Mouse (Mus musculus) CH12.LX (cell line): Measurements from ENCODE around the gene Fhdc1. TPM values are rescaled to one million over a fixed set of nuclear protein-coding genes. Genes with fewer than 3 reads are reported as not detected.

Experiments
- DNase-seq: peaks from one replicate; pipeline ENCODE4 v3.0.0-alpha.2; 2013; ENCODE audit errors: extremely low read depth
- H3K27ac ChIP-seq: 2 replicates; pipeline ENCODE4 v1.5.1; 2012; ENCODE audit warnings: low read depth, mild to moderate bottlenecking, control low read depth, moderate library complexity; ENCODE audit not compliant: insufficient read depth
- H3K27me3 ChIP-seq: replicated peaks from 2 replicates; pipeline ENCODE3; 2012; ENCODE audit warnings: inconsistent platforms
- H3K36me3 ChIP-seq, 2 experiments: replicated peaks in 1 of 2; 2 replicates each; pipeline versions ENCODE3 to v1.6.1; 2012; ENCODE audit warnings: inconsistent platforms in 1 of 2, low read length in 1 of 2, mild to moderate bottlenecking in 1 of 2, mixed read lengths in 1 of 2, moderate library complexity in 1 of 2; ENCODE audit not compliant: control insufficient read depth in 1 of 2, insufficient read depth in 1 of 2
- H3K4me1 ChIP-seq, 2 experiments: 2 replicates each; pipeline ENCODE4 v1.6.1; 2012; ENCODE audit warnings: inconsistent platforms in 1 of 2, moderate library complexity in 1 of 2; ENCODE audit not compliant: insufficient read depth in 2 of 2, control insufficient read depth in 1 of 2
- H3K4me2 ChIP-seq: 2 replicates; pipeline ENCODE4 v1.6.1; 2012; ENCODE audit warnings: low read depth, mild to moderate bottlenecking, control low read depth; ENCODE audit not compliant: poor library complexity, insufficient read depth, severe bottlenecking
- H3K4me3 ChIP-seq, 3 experiments: fragments of 150-350 bp in 1 of 3; sonication (generic) in 1 of 3; replicated peaks in 1 of 3; 2 replicates each; pipeline versions ENCODE3 to v1.5.1; 2011 to 2012; ENCODE audit warnings: low read depth in 2 of 3, low read length in 2 of 3, mild to moderate bottlenecking in 2 of 3, moderate library complexity in 2 of 3, control low read depth in 1 of 3, improper control_type of control experiment in 1 of 3, inconsistent platforms in 1 of 3, mixed read lengths in 1 of 3; ENCODE audit not compliant: poor library complexity in 1 of 3
- H3K79me2 ChIP-seq: replicated peaks from 2 replicates; pipeline ENCODE4 v1.6.1; 2012; ENCODE audit warnings: mild to moderate bottlenecking, moderate library complexity; ENCODE audit not compliant: control insufficient read depth, poor library complexity, insufficient read depth, severe bottlenecking; ENCODE audit errors: extremely low read depth
- H3K9ac ChIP-seq: 2 replicates; pipeline ENCODE4 v1.6.1; 2012; ENCODE audit warnings: low read depth, mild to moderate bottlenecking, control low read depth, moderate library complexity; ENCODE audit not compliant: insufficient read depth
- H3K9me3 ChIP-seq: replicated peaks from 2 replicates; pipeline ENCODE3; 2012; ENCODE audit warnings: low read length, inconsistent platforms, mixed read lengths
- BHLHE40 ChIP-seq: IDR thresholded peaks from 2 replicates; pipeline ENCODE4 v1.6.1; 2011; ENCODE audit warnings: mild to moderate bottlenecking, low read depth, low read length, improper control_type of control experiment
- E2F4 ChIP-seq: IDR thresholded peaks from 2 replicates; pipeline ENCODE4 v1.6.1; 2011; ENCODE audit warnings: low read depth, low read length, improper control_type of control experiment; ENCODE audit not compliant: insufficient replicate concordance
- ELF1 ChIP-seq: IDR thresholded peaks from 2 replicates; pipeline ENCODE4 v1.6.1; 2014; ENCODE audit warnings: low read depth, mild to moderate bottlenecking, inconsistent platforms, low read length, improper control_type of control experiment
- EP300 ChIP-seq: IDR thresholded peaks from 2 replicates; pipeline ENCODE4 v1.6.1; 2011; ENCODE audit warnings: low read length, improper control_type of control experiment
- ETS1 ChIP-seq: conservative IDR thresholded peaks from 2 replicates; pipeline ENCODE4 v1.6.1; 2012; ENCODE audit warnings: low read depth, mild to moderate bottlenecking, inconsistent platforms, low read length, improper control_type of control experiment, moderate library complexity
- GABPA ChIP-seq: IDR thresholded peaks from 2 replicates; pipeline ENCODE4 v1.6.1; 2012; ENCODE audit warnings: low read depth, low read length, improper control_type of control experiment, inconsistent platforms; ENCODE audit not compliant: insufficient replicate concordance
- HCFC1 ChIP-seq: IDR thresholded peaks from 2 replicates; pipeline ENCODE4 v1.6.1; 2012; ENCODE audit warnings: low read depth, mild to moderate bottlenecking, inconsistent platforms, low read length, improper control_type of control experiment
- IRF4 ChIP-seq: IDR thresholded peaks from 2 replicates; pipeline ENCODE4 v1.6.1; 2014; ENCODE audit warnings: low read depth, mild to moderate bottlenecking, inconsistent platforms, low read length, improper control_type of control experiment
- KAT2A ChIP-seq: IDR thresholded peaks from 2 replicates; pipeline ENCODE4 v1.6.1; 2012; ENCODE audit warnings: low read length, improper control_type of control experiment, inconsistent platforms; ENCODE audit not compliant: insufficient replicate concordance
- MAFK ChIP-seq: IDR thresholded peaks from 2 replicates; pipeline ENCODE4 v1.6.1; 2011; ENCODE audit warnings: low read length, improper control_type of control experiment; ENCODE audit not compliant: insufficient replicate concordance
- MAZ ChIP-seq: IDR thresholded peaks from 2 replicates; pipeline ENCODE4 v1.6.1; 2012; ENCODE audit warnings: low read depth, mild to moderate bottlenecking, inconsistent platforms, low read length, improper control_type of control experiment, moderate library complexity
- MEF2A ChIP-seq: IDR thresholded peaks from 2 replicates; pipeline ENCODE4 v1.6.1; 2014; ENCODE audit warnings: low read depth, mild to moderate bottlenecking, inconsistent platforms, low read length, improper control_type of control experiment, borderline replicate concordance
- MYC ChIP-seq: IDR thresholded peaks from 2 replicates; pipeline ENCODE4 v1.6.1; 2011; ENCODE audit warnings: low read depth, mild to moderate bottlenecking, improper control_type of control experiment, low read length
- NRF1 ChIP-seq: IDR thresholded peaks from 2 replicates; pipeline ENCODE4 v1.6.1; 2014; ENCODE audit warnings: low read depth, mild to moderate bottlenecking, inconsistent platforms, low read length, improper control_type of control experiment, moderate library complexity
- POLR2A ChIP-seq: IDR thresholded peaks from 2 replicates; pipeline ENCODE4 v1.6.1; 2011; ENCODE audit warnings: low read depth, mild to moderate bottlenecking, improper control_type of control experiment, low read length
- POLR2AphosphoS2 ChIP-seq: IDR thresholded peaks from 2 replicates; pipeline ENCODE4 v1.6.1; 2011; ENCODE audit warnings: low read depth, low read length, improper control_type of control experiment
- TBP ChIP-seq: conservative IDR thresholded peaks from 2 replicates; pipeline ENCODE4 v1.6.1; 2011; ENCODE audit warnings: low read depth, low read length, improper control_type of control experiment
- UBTF ChIP-seq: IDR thresholded peaks from 2 replicates; pipeline ENCODE4 v1.6.1; 2012; ENCODE audit warnings: low read depth, mild to moderate bottlenecking, inconsistent platforms, low read length, improper control_type of control experiment, moderate library complexity
- USF1 ChIP-seq: IDR thresholded peaks from 2 replicates; pipeline ENCODE4 v1.6.1; 2014; ENCODE audit warnings: low read depth, mild to moderate bottlenecking, inconsistent platforms, low read length, improper control_type of control experiment
- ZC3H11A ChIP-seq: IDR thresholded peaks from 2 replicates; pipeline ENCODE4 v1.6.1; 2012; ENCODE audit warnings: low read depth, mild to moderate bottlenecking, inconsistent platforms, low read length, improper control_type of control experiment
- ZKSCAN1 ChIP-seq: IDR thresholded peaks from 2 replicates; pipeline ENCODE4 v1.6.1; 2012; ENCODE audit warnings: low read depth, inconsistent platforms, low read length, improper control_type of control experiment, borderline replicate concordance
- ZMIZ1 ChIP-seq: IDR thresholded peaks from 2 replicates; pipeline ENCODE4 v1.6.1; 2012; ENCODE audit warnings: low read depth, mild to moderate bottlenecking, inconsistent platforms, low read length, improper control_type of control experiment
- ZNF384 ChIP-seq: IDR thresholded peaks from 2 replicates; pipeline ENCODE4 v1.6.1; 2012; ENCODE audit warnings: low read depth, low read length, improper control_type of control experiment, inconsistent platforms
- dilution Hi-C: fragments of 300-500 bp; cut with MboI; formaldehyde crosslinking; loops from 2 replicates; pipeline ENCODE4 v1.14.3; 2020; ENCODE audit warnings: low sequenced_read_pairs; ENCODE audit not compliant: extremely low pct_unique_long_range_greater_than_20kb, extremely low pct_ligation_motif_present
- in situ Hi-C: fragments of 300-500 bp; cut with MboI; formaldehyde crosslinking; loops from 3 replicates; pipeline ENCODE4 v1.14.3; 2019; ENCODE audit warnings: low sequenced_read_pairs, low pct_ligation_motif_present, low pct_unique_long_range_greater_than_20kb, mixed read lengths
- polyA plus RNA-seq: library from polyadenylated mRNA; unstranded; fragments of >175 nt; gene quantifications from 2 replicates; pipeline ENCODE4 v1.2.1, GENCODE M21; 2012; ENCODE audit warnings: low read depth; ENCODE audit not compliant: insufficient read length
- total RNA-seq, 2 experiments: library from RNA; depleted of rRNA; stranded (reverse); fragments of 300-350 nt in 1 of 2; fragments of >200 nt in 1 of 2; gene quantifications; 2 replicates each; pipeline ENCODE4 v1.2.3; 2012 to 2014

The Fhdc1 gene
- total and polyA plus RNA-seq, 3 experiments, result 0.08 TPM; not detected in 2

DNA sequence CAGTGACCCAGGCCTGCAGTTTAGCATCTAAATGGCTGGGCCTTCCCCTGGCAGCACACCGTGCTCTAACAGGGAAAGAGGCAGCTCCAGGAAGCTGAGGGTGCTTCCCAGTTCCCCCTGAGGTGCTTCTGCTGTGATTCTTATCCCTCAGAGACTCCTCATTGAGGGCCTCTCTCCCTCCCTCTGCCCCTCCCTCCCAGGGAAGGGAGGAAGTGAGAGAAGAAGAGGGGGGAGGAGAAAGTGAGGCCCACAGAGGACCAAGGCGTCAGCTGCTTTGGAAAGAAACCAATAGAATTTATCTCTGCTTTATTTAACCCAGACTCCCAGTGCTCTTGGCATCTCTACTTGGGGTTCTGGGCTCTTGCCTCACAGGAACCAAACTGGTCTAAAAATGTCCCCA lies 50.1 kb downstream of the Fhdc1 start:
- Histone ChIP-seq H3K27ac (no peak overlapping the region), H3K9ac (no peak overlapping the region), H3K4me1 (peaks cover 14 to 42% of the 10 kb centered on the region in 2 experiments; a peak in 3 of 4 replicates), H3K4me3 (no peak overlapping the region), H3K9me3 (no peaks in the 10 kb centered on the region), H3K4me2 (no peak overlapping the region), H3K27me3 (no peaks in the 10 kb centered on the region)
- TF ChIP-seq MAZ, result peak; percentile 76; the same call in 1 of the 2 replicates
- TF ChIP-seq UBTF, result no peak
- peak; percentile 72 for TF ChIP-seq IRF4
- 0 out of 2 replicates have a peak, but pooled peaks have one; percentile 18 for TF ChIP-seq BHLHE40
- TF ChIP-seq, all 38 proteins: peak for 3
- in situ Hi-C loops, result no loop called here
- no peaks in the 10 kb centered on the region for H3K79me2 ChIP-seq
- no peaks in the 10 kb centered on the region for H3K36me3 ChIP-seq
- peak; percentile 72 for DNase-seq
- dilution Hi-C loops, result no loop called here

DNA sequence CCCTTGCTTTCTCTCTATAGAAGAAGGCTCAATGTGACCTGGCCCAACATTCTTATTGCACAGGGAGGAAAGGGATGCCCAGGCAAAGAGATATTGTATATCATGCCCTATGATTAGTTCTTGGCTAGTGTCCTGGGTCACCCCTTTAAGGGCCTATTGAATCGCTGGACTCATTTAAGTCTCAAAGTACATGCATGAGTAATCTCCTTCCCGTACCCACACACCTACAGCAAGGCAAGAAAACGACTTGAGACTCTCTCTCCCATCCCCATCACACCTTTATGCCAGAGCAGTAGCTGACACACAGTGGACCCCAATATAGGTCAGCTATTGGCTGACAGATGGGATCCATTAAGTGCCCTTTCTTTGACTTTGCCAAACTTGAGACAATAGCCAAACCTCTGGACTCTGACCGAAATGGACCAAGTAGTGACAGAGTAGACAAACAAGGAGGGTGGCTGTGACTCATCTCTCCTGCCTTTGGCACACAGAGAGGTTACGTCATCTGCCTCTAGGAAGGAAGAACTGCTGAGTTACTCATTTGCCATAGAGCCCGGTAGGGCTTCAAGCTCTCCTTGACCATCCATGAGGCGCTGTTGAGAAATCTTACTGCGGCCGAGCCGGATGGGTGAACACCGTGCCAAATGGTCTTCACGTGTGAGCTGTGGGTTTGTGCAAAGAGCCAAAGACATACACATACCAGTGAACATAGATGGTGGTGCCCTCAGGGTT lies 51.1 kb downstream of the Fhdc1 start:
- no peaks in the 10 kb centered on the region for H3K27me3 ChIP-seq
- in situ Hi-C loops, result no loop called here

DNA sequence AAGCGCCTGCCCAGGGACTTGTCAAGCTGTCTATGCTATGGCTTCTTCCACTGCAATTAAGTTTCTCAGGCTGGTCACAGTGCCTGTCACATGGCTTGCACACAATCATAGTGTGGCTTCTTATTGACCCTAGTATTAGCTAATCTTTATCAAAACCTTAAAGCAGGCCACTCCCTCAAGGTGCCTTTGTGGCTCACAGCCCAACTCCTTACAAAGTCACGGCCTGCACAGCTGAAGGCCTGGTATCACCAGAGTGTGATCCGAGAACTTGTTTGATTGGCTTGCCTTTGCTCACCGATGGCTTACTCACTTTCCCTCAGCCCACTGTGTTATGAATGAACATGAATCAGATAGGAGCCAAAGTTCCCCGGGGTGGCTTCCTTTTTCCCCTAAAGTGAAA lies 52.5 kb downstream of the Fhdc1 start:
- H3K4me2 ChIP-seq, result no peak overlapping the region

More for the DNA sequence above, 51.1 kb downstream of the Fhdc1 start:
- TF ChIP-seq IRF4 (no peak), POLR2A (no peak), MAFK (no peak), MEF2A (no peak), HCFC1 (no peak), ZKSCAN1 (no peak), ZNF384 (no peak), GABPA (no peak), USF1 (no peak), UBTF (no peak), ZMIZ1 (no peak), ZC3H11A (no peak), MYC (no peak)
- Histone ChIP-seq H3K9me3 (no peaks in the 10 kb centered on the region), H3K36me3 (no peaks in the 10 kb centered on the region), H3K4me3 (no peak overlapping the region), H3K79me2 (no peaks in the 10 kb centered on the region), H3K4me2 (no peak overlapping the region), H3K27ac (no peak overlapping the region), H3K9ac (no peak overlapping the region), H3K4me1 (peaks cover 14 to 42% of the 10 kb centered on the region in 2 experiments; a peak in 3 of 4 replicates)
- DNase-seq, result no peak
- dilution Hi-C loops, result no loop called here

More for the DNA sequence above, 52.5 kb downstream of the Fhdc1 start:
- Histone ChIP-seq H3K27me3 (no peaks in the 10 kb centered on the region), H3K4me3 (no peak overlapping the region), H3K36me3 (no peaks in the 10 kb centered on the region), H3K4me1 (peaks cover 14 to 38% of the 10 kb centered on the region in 2 experiments; a peak in 3 of 4 replicates), H3K79me2 (no peaks in the 10 kb centered on the region), H3K27ac (no peak overlapping the region), H3K9ac (no peak overlapping the region), H3K9me3 (no peaks in the 10 kb centered on the region)
- DNase-seq, result no peak
- dilution Hi-C loops, result no loop called here
- TF ChIP-seq NRF1 (no peak), UBTF (no peak), TBP (no peak), POLR2A (no peak), KAT2A (no peak), ETS1 (no peak), ZKSCAN1 (no peak), EP300 (no peak), POLR2AphosphoS2 (no peak), ELF1 (no peak), E2F4 (no peak), ZMIZ1 (no peak)
- in situ Hi-C loops, result no loop called here
